Comparison of ENCODE assay signal across 8 mouse cellular contexts in the genomic region with DNA sequence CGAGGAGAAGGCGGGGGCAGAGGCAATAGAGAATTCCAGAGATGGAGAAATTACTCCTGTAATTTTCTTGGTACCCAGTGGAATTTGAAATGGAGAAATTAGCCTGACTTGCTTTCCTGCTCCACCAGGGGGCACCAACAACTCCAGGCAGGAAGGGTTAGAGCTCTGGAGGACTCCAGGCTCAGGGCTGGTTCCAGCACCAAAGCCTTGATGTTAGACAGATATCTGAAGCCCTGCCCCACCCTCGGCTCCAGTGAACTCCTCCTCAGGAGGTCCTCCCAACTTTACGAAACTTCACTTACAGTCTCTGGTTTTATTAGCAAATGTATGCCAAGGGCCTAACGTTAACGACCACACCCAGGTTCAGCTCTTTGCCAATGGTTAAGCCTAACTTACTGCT. TPM values are rescaled to one million over a fixed set of nuclear protein-coding genes. Genes with fewer than 3 reads are reported as not detected.
DNase-seq lines count a peak whose midpoint lies in the region; ATAC-seq and TF ChIP-seq lines count a peak whose summit lies in the region.

No protein-coding gene starts in this region.

- peak; percentile 70 for DNase-seq in layer of hippocampus, adult 11-12 months (ENCODE audit: low spot score)
- DNase-seq in layer of hippocampus, adult 9-11 months: no peak
- peak; percentile 74 to 81 for DNase-seq in adrenal gland, postnatal 36 days
- DNase-seq in embryonic facial prominence, embryonic 10.5 days (ENCODE audit: low spot score): peak; percentile 78
- peak; percentile 56 for DNase-seq in heart, postnatal 0 days (ENCODE audit: low spot score)
- peak; percentile 53 to 71 for DNase-seq in left cerebral cortex, postnatal 10 days (ENCODE audit: extremely low spot score in 1 of 2, low spot score in 2 of 2)
- DNase-seq in thymus, postnatal 4 days: peak; percentile 77

- H3K9me3 ChIP-seq in embryonic facial prominence, embryonic 10.5 days: peaks cover 3% of the 10 kb centered on the region; the same call in 1 of the 2 replicates
- no peaks in the 10 kb centered on the region for H3K9me3 ChIP-seq in heart, postnatal 0 days (replicated peaks; ENCODE audit: control insufficient read depth, low read length)

- peaks cover 9% of the 10 kb centered on the region; the same call in 1 of the 2 replicates for H3K36me3 ChIP-seq in embryonic facial prominence, embryonic 10.5 days (replicated peaks)
- H3K36me3 ChIP-seq in heart, postnatal 0 days (replicated peaks; ENCODE audit: control insufficient read depth, insufficient read depth, low read length): no peaks in the 10 kb centered on the region

- H3K4me2 ChIP-seq in heart, postnatal 0 days (ENCODE audit: low read depth, low read length): no peak overlapping the region

- 58% methylated on average over 6 of the region's 6 CpGs for WGBS in embryonic facial prominence, embryonic 10.5 days
- 46% methylated on average over 6 of the region's 6 CpGs for WGBS in heart, postnatal 0 days
- WGBS in olfactory bulb, adult 2 months: 61% methylated on average over 6 of the region's 6 CpGs

- H3K27ac ChIP-seq in embryonic facial prominence, embryonic 10.5 days (replicated peaks): no peak overlapping the region
- H3K27ac ChIP-seq in heart, postnatal 0 days (ENCODE audit: low read depth): no peak overlapping the region
- no peak overlapping the region for H3K27ac ChIP-seq in olfactory bulb, adult 2 months (ENCODE audit: insufficient read depth, low read depth, low read length)

- intact Hi-C loops in left cerebral cortex, postnatal 10 days (cut with DNase I): loop anchor here (5.0 kb wide), 1 partner anchor 51 kb away; a partner anchor contains a TSS

- H3K27me3 ChIP-seq in embryonic facial prominence, embryonic 10.5 days (replicated peaks; ENCODE audit: low read depth, poor library complexity, severe bottlenecking): no peaks in the 10 kb centered on the region
- H3K27me3 ChIP-seq in heart, postnatal 0 days (ENCODE audit: control insufficient read depth, insufficient read depth, low read length): no peaks in the 10 kb centered on the region

- TF ChIP-seq POLR2A in olfactory bulb, adult 2 months (IDR thresholded peaks at IDR 0.05; ENCODE audit: insufficient read depth, low read depth, low read length): no peak

- peak; percentile 78 for TF ChIP-seq CTCF in heart, postnatal 0 days (IDR thresholded peaks at IDR 0.05; ENCODE audit: low read depth)
- TF ChIP-seq CTCF in olfactory bulb, adult 2 months (IDR thresholded peaks at IDR 0.05; ENCODE audit: insufficient read depth, low read depth, low read length): peak; percentile 6; the same call in 1 of the 2 replicates

- no peak for TF ChIP-seq EP300 in heart, postnatal 0 days (IDR thresholded peaks at IDR 0.05; ENCODE audit: low read depth)

- ATAC-seq in heart, postnatal 0 days (ENCODE audit: insufficient read depth, low read depth): no peak; the same call in 1 of the 2 replicates

- peaks cover 38% of the 10 kb centered on the region for H3K4me1 ChIP-seq in embryonic facial prominence, embryonic 10.5 days
- H3K4me1 ChIP-seq in heart, postnatal 0 days (ENCODE audit: control insufficient read depth, insufficient read depth): no peaks in the 10 kb centered on the region; the same call in 1 of the 2 replicates
- peaks cover 4% of the 10 kb centered on the region; the same call in 1 of the 2 replicates for H3K4me1 ChIP-seq in olfactory bulb, adult 2 months (ENCODE audit: control insufficient read depth, insufficient read depth, low read length)

- no peak overlapping the region for H3K9ac ChIP-seq in heart, postnatal 0 days (replicated peaks; ENCODE audit: low read depth, low read length)

- H3K4me3 ChIP-seq in embryonic facial prominence, embryonic 10.5 days: no peak overlapping the region
- no peak overlapping the region for H3K4me3 ChIP-seq in heart, postnatal 0 days (ENCODE audit: low read depth, low read length)
- H3K4me3 ChIP-seq in olfactory bulb, adult 2 months (ENCODE audit: insufficient read depth, low read depth, low read length): no peak overlapping the region

RNA-seq across cellular contexts. Expression of a gene that starts 50.4 kb away (rescaled TPM):
- total RNA-seq in adrenal gland, postnatal 36 days (2021): 10 to 100 TPM; 70.2 to 81.5 TPM
- polyA plus RNA-seq in embryonic facial prominence, embryonic 10.5 days (2016; fragmentation: Nextera tagmentation; extraction: Ambion mirVana): 9.3 and 9.4 TPM in 2 replicates
- total RNA-seq in heart, postnatal 0 days (2014; rRNA removed; ENCODE audit: low replicate concordance): 46.1 and 49.9 TPM in 2 replicates
- 11.6 and 12.8 TPM in 2 replicates for polyA plus RNA-seq in heart, postnatal 0 days (2015; fragmentation: Nextera tagmentation; extraction: Ambion mirVana)
- total RNA-seq in left cerebral cortex, postnatal 10 days (2021): 100 to 1,000 TPM; 486 to 487 TPM
- polyA plus RNA-seq in olfactory bulb, adult 2 months (2012; ENCODE audit: insufficient read depth, insufficient read length, low replicate concordance, missing spikeins): not detected in 2 replicates
